Mouse (Mus musculus) liver, embryonic 15.5 days (tissue): ENCODE data around the gene Osbp. TPM values are rescaled to one million over a fixed set of nuclear protein-coding genes. Genes with fewer than 3 reads are reported as not detected.
"Not testable (repeated sequence)": the region's sequence is repeated elsewhere in the genome, so short reads cannot be mapped to it uniquely, and the experiment has no call there.

Experiments used
- ATAC-seq: fragments of 200-750 bp; cut with Nextera tagmentation; 2 replicates; pipeline ENCODE4 v1.8.0; 2017; ENCODE audit warnings: moderate number of reproducible peaks, mild to moderate bottlenecking, moderate library complexity; ENCODE audit not compliant: insufficient read depth
- H3K27ac ChIP-seq: fragments of 300-500 bp; sonication (generic); replicated peaks from 2 replicates; pipeline ENCODE4 v1.5.1; 2015; ENCODE audit warnings: mild to moderate bottlenecking, inconsistent platforms
- H3K27me3 ChIP-seq: fragments of 300-500 bp; sonication (generic); 2 replicates; pipeline ENCODE4 v1.6.1; 2015; ENCODE audit warnings: mild to moderate bottlenecking, inconsistent platforms
- H3K36me3 ChIP-seq: fragments of 300-500 bp; sonication (generic); replicated peaks from 2 replicates; pipeline ENCODE4 v1.6.1; 2015; ENCODE audit warnings: moderate library complexity, mild to moderate bottlenecking, inconsistent platforms
- H3K4me1 ChIP-seq: fragments of 300-500 bp; sonication (generic); replicated peaks from 2 replicates; pipeline ENCODE4 v1.6.1; 2015; ENCODE audit warnings: inconsistent platforms
- H3K4me2 ChIP-seq: fragments of 300-500 bp; sonication (generic); 2 replicates; pipeline ENCODE4 v1.6.1; 2015; ENCODE audit warnings: moderate library complexity, mild to moderate bottlenecking, inconsistent platforms
- H3K4me3 ChIP-seq: fragments of 300-500 bp; sonication (generic); replicated peaks from 2 replicates; pipeline ENCODE4 v1.5.1; 2015; ENCODE audit warnings: mild to moderate bottlenecking, inconsistent platforms
- H3K9ac ChIP-seq: fragments of 300-500 bp; sonication (generic); 2 replicates; pipeline ENCODE4 v1.6.1; 2015; ENCODE audit warnings: moderate library complexity, mild to moderate bottlenecking, inconsistent platforms
- H3K9me3 ChIP-seq: fragments of 300-500 bp; sonication (generic); replicated peaks from 2 replicates; pipeline ENCODE4 v1.6.1; 2016; ENCODE audit warnings: inconsistent platforms
- WGBS: fragments of 180-500 bp; shearing (Covaris S2); methylation state at CpG from one replicate; pipeline ENCODE4 v1.1.7; 2015; ENCODE audit warnings: mixed read lengths; ENCODE audit not compliant: insufficient replicate concordance; 5-methylcytosine and 5-hydroxymethylcytosine counted together
- polyA plus RNA-seq: library from polyadenylated mRNA; unstranded; fragments of >200 nt; fragmentation: Nextera tagmentation; extraction: Ambion mirVana; gene quantifications from 2 replicates; pipeline ENCODE4 v1.2.1, GENCODE M21; 2015

Osbp gene
- polyA plus RNA-seq, 1 experiment from 2014 or later: 1.9 TPM

- no peak overlapping the region for H3K9ac ChIP-seq
- H3K27ac ChIP-seq: no peak overlapping the region
- ATAC-seq: no peak
- no peak overlapping the region for H3K4me2 ChIP-seq
- no peaks in the 10 kb centered on the region; the same call in 1 of the 2 replicates for H3K4me1 ChIP-seq
- 69% methylated on average over 8 of the region's 8 CpGs for WGBS
- no peaks in the 10 kb centered on the region for H3K36me3 ChIP-seq
- H3K4me3 ChIP-seq: no peak overlapping the region
- H3K27me3 ChIP-seq: 0 out of 2 replicates have a peak, but pooled peaks cover 5% of the 10 kb centered on the region
- H3K9me3 ChIP-seq: no peaks in the 10 kb centered on the region
Observed at GRCm38 (mm10) chr19:11957846-11958245, 7.9 kb upstream of the Osbp start.

GRCm38 (mm10) chr19:11964266-11964665, 1.5 kb upstream of the Osbp start:
- H3K4me1 ChIP-seq: peaks cover 26% of the 10 kb centered on the region
- H3K36me3 ChIP-seq: peaks cover 10% of the 10 kb centered on the region
- no peak for ATAC-seq
- no peaks in the 10 kb centered on the region for H3K9me3 ChIP-seq
- WGBS: 86% methylated on average over 1 of the region's 1 CpGs
- 0 out of 2 replicates have a peak, but pooled peaks cover 5% of the 10 kb centered on the region for H3K27me3 ChIP-seq
- peak overlapping the region; percentile 68 for H3K4me3 ChIP-seq
- peak overlapping the region; percentile 85; the same call in 1 of the 2 replicates for H3K27ac ChIP-seq
- no peak overlapping the region for H3K9ac ChIP-seq
- peak overlapping the region; percentile 85 for H3K4me2 ChIP-seq

- ATAC-seq: no peak
- Histone ChIP-seq H3K27me3 (no peaks in the 10 kb centered on the region), H3K4me2 (peak overlapping the region; percentile 91), H3K4me3 (peak overlapping the region; percentile 78), H3K4me1 (peaks cover 31% of the 10 kb centered on the region), H3K9ac (peak overlapping the region; percentile 77), H3K27ac (peak overlapping the region; percentile 89), H3K36me3 (peaks cover 24% of the 10 kb centered on the region), H3K9me3 (no peaks in the 10 kb centered on the region)
- under 1% methylated on average over 18 of the region's 18 CpGs for WGBS
Observed at GRCm38 (mm10) chr19:11966201-11966636, 478 bp downstream of the Osbp start.

- ATAC-seq: no peak
- Histone ChIP-seq H3K9me3 (no peaks in the 10 kb centered on the region), H3K27ac (no peak overlapping the region), H3K4me1 (peaks cover 56% of the 10 kb centered on the region), H3K9ac (no peak overlapping the region), H3K27me3 (no peaks in the 10 kb centered on the region), H3K4me3 (no peak overlapping the region), H3K4me2 (no peak overlapping the region), H3K36me3 (peaks cover 55% of the 10 kb centered on the region)
- WGBS: 73% methylated on average over 9 of the region's 9 CpGs
Observed at GRCm38 (mm10) chr19:11969155-11970050, 3.7 kb downstream of the Osbp start.

- H3K27ac ChIP-seq: peak overlapping the region; percentile 54; the same call in 1 of the 2 replicates
- H3K9ac ChIP-seq: no peak overlapping the region
- H3K4me3 ChIP-seq: no peak overlapping the region
- H3K27me3 ChIP-seq: no peaks in the 10 kb centered on the region
- peaks cover 93% of the 10 kb centered on the region for H3K36me3 ChIP-seq
- H3K9me3 ChIP-seq: no peaks in the 10 kb centered on the region
- H3K4me2 ChIP-seq: no peak overlapping the region
- H3K4me1 ChIP-seq: peaks cover 57% of the 10 kb centered on the region
- peak; percentile 82 for ATAC-seq
- 52% methylated on average over 13 of the region's 13 CpGs for WGBS
Observed at GRCm38 (mm10) chr19:11973511-11974222, 7.9 kb downstream of the Osbp start.

GRCm38 (mm10) chr19:11974223-11974540, 8.4 kb downstream of the Osbp start:
- ATAC-seq: no peak
- WGBS: 84% methylated on average over 2 of the region's 2 CpGs
- Histone ChIP-seq H3K9ac (no peak overlapping the region), H3K9me3 (no peaks in the 10 kb centered on the region), H3K4me1 (peaks cover 53% of the 10 kb centered on the region), H3K27me3 (no peaks in the 10 kb centered on the region), H3K36me3 (peaks cover 93% of the 10 kb centered on the region), H3K4me2 (no peak overlapping the region), H3K27ac (0 out of 2 replicates have a peak overlapping the region, but pooled peaks have one; percentile 8), H3K4me3 (no peak overlapping the region)

GRCm38 (mm10) chr19:11975683-11976082, 9.9 kb downstream of the Osbp start:
- Histone ChIP-seq H3K4me3 (no peak overlapping the region), H3K4me2 (0 out of 2 replicates have a peak overlapping the region, but pooled peaks have one; percentile 2), H3K9me3 (no peaks in the 10 kb centered on the region), H3K36me3 (peaks cover 99% of the 10 kb centered on the region), H3K4me1 (peaks cover 46% of the 10 kb centered on the region), H3K27me3 (no peaks in the 10 kb centered on the region), H3K27ac (0 out of 2 replicates have a peak overlapping the region, but pooled peaks have one; percentile 22), H3K9ac (no peak overlapping the region; the same call in 1 of the 2 replicates)
- WGBS: 35% methylated on average over 4 of the region's 4 CpGs
- ATAC-seq: peak; percentile 45; the same call in 1 of the 2 replicates

- H3K27ac ChIP-seq: no peak overlapping the region
- peaks cover 41% of the 10 kb centered on the region for H3K4me1 ChIP-seq
- H3K36me3 ChIP-seq: peaks cover 97% of the 10 kb centered on the region
- 67% methylated on average over 5 of the region's 5 CpGs for WGBS
- ATAC-seq: no peak
- no peaks in the 10 kb centered on the region for H3K27me3 ChIP-seq
- H3K9me3 ChIP-seq: no peaks in the 10 kb centered on the region
- H3K9ac ChIP-seq: no peak overlapping the region
- no peak overlapping the region for H3K4me2 ChIP-seq
- H3K4me3 ChIP-seq: no peak overlapping the region
Observed at GRCm38 (mm10) chr19:11977363-11977762, 11.6 kb downstream of the Osbp start.

- H3K4me3 ChIP-seq: no peak overlapping the region
- WGBS: 73% methylated on average over 4 of the region's 4 CpGs
- no peak for ATAC-seq
Observed at GRCm38 (mm10) chr19:11980471-11980870, 14.7 kb downstream of the Osbp start.

GRCm38 (mm10) chr19:11984614-11985013, 18.9 kb downstream of the Osbp start:
- H3K27ac ChIP-seq, H3K4me1 ChIP-seq, H3K4me2 ChIP-seq, H3K9ac ChIP-seq, H3K4me3 ChIP-seq, ATAC-seq, H3K27me3 ChIP-seq, H3K9me3 ChIP-seq: not testable (repeated sequence)
- peaks cover 88% of the 10 kb centered on the region for H3K36me3 ChIP-seq
- WGBS: 78% methylated on average over 5 of the region's 5 CpGs

More at GRCm38 (mm10) chr19:11980471-11980870, 14.7 kb downstream of the Osbp start:
- Histone ChIP-seq H3K36me3 (peaks cover 94% of the 10 kb centered on the region), H3K27me3 (no peaks in the 10 kb centered on the region), H3K9ac (no peak overlapping the region), H3K4me1 (peaks cover 11% of the 10 kb centered on the region), H3K27ac (no peak overlapping the region), H3K4me2 (no peak overlapping the region), H3K9me3 (no peaks in the 10 kb centered on the region)

- Histone ChIP-seq H3K4me1 (no peaks in the 10 kb centered on the region), H3K27me3 (no peaks in the 10 kb centered on the region), H3K27ac (no peak overlapping the region), H3K4me2 (no peak overlapping the region), H3K9me3 (no peaks in the 10 kb centered on the region), H3K4me3 (no peak overlapping the region), H3K36me3 (peaks cover 87% of the 10 kb centered on the region), H3K9ac (no peak overlapping the region)
- ATAC-seq: no peak
- WGBS: 84% methylated on average over 3 of the region's 3 CpGs
Observed at GRCm38 (mm10) chr19:11987841-11988240, 22.1 kb downstream of the Osbp start.
